Mouse (Mus musculus): ENCODE results near the gene Nqo2.

DNA sequence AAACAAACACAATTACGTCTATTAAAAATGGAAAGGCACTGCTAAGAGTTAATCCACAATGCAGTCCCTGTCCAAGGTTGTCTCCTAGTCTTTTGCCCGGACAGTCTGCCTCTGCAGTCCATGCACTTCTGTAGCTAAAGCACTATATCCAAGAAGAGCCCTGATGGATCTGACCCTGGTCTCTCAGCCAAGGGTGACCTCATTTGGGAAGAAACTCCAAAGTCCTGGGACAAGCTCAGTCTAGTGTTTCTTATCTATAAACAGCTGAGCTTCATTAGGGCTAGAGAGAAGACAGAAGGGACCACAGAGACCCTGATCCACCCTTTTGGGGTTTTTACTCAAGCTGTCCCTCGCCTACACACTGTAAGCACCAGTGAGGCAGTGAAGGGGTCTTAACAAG, 33.6 kb upstream of the Nqo2 start:
- TF ChIP-seq CTCF (IDR thresholded peaks at IDR 0.05; ENCODE audit: insufficient read depth, low read length) (no peak), POLR2A (IDR thresholded peaks at IDR 0.05; ENCODE audit: borderline replicate concordance, extremely low read depth, low read depth, low read length) (no peak)

All from lung, adult 2 months (tissue).